Mouse (Mus musculus): Measurements from ENCODE around the gene Chst1. TPM values are rescaled to one million over a fixed set of nuclear protein-coding genes. Genes with fewer than 3 reads are reported as not detected.

Chst1 gene
- polyA plus RNA-seq, 2 experiments: 0.13 TPM; not detected in 1

DNA sequence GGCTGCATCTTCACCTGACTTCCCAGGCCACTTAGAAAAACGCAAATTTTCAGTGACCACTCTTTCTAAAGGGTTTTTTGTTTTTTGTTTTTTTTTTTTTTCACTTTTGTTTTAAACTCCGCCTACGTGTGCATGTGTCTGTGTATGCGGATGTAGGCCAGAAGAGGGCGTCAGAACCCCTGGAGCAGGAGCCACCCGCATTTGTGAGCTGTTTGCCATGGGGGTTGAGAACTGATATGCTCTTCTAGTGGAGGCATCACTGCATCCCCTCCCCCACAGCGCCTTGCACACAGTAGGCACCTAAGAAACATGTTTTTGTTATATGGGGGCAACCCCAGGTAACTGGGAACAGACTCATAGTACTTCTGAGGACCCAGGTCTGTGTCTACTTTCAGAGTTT lies 2.2 kb upstream of the Chst1 start:
- no peak for DNase-seq (ENCODE audit: low read depth in 3 of 3, low spot score in 3 of 3)
- no peak overlapping the region for H3K4me2 ChIP-seq (ENCODE audit: low read depth)
- TF ChIP-seq EP300 (IDR thresholded peaks at IDR 0.05; ENCODE audit: low read depth) (no peak), CTCF (IDR thresholded peaks at IDR 0.05; ENCODE audit: low read depth) (peak; percentile 40)

DNA sequence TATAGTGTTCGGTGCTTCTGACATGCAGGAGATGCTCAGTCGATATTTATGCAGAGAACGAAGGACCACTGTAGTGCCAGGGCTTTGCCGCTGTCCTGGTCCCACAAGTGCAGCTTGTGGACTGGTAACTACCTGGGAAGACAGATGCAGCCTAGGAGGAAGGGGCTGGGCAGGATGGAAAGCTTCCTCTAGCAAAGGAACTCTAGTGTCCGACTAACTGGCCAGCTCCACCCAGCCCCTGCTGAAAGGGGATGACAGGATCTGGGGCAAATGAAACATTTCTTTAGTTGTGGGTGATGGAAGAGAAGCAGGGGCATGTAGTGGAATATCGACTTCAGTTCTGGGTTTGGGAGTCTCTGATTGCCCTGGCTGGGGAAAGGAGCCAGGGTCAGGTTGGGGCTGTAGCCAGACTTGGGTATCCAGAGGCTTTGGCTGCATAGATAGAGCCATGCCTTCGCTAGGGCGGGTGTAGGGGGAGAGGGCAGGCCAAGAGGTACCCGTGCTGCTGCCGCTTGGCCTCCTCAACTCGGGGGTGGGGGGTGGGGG lies 493 bp upstream of the Chst1 start:
- Histone ChIP-seq H3K4me1 (replicated peaks; ENCODE audit: control insufficient read depth in 2 of 2, insufficient read depth in 2 of 2, low read length in 1 of 2) (no peaks in the 10 kb centered on the region), H3K9ac (replicated peaks) (no peak overlapping the region), H3K4me2 (ENCODE audit: low read depth) (no peak overlapping the region; the same call in 1 of the 2 replicates), H3K9me3 (ENCODE audit: control insufficient read depth, low read length) (no peaks in the 10 kb centered on the region), H3K27ac (no peak overlapping the region), H3K4me3 (ENCODE audit: insufficient read depth in 1 of 2, low read depth in 2 of 2, low read length in 2 of 2) (no peak overlapping the region), H3K27me3 (ENCODE audit: control insufficient read depth, insufficient read depth, low read length) (peaks cover 41% of the 10 kb centered on the region), H3K36me3 (replicated peaks; ENCODE audit: control insufficient read depth, insufficient read depth, low read depth) (no peaks in the 10 kb centered on the region)
- no peak for ATAC-seq (ENCODE audit: insufficient read depth)
- TF ChIP-seq CTCF (IDR thresholded peaks at IDR 0.05; ENCODE audit: low read depth) (no peak), EP300 (IDR thresholded peaks at IDR 0.05; ENCODE audit: low read depth) (no peak)
- 30% methylated on average over 8 of the region's 11 CpGs for WGBS (ENCODE audit: insufficient replicate concordance)
- DNase-seq (ENCODE audit: low read depth in 3 of 3, low spot score in 3 of 3): no peak

More for the DNA sequence above, 2.2 kb upstream of the Chst1 start:
- WGBS (ENCODE audit: insufficient replicate concordance): 2% methylated on average over 7 of the region's 7 CpGs
- H3K27me3 ChIP-seq (ENCODE audit: control insufficient read depth, insufficient read depth, low read length): peaks cover 36% of the 10 kb centered on the region
- no peaks in the 10 kb centered on the region for H3K36me3 ChIP-seq (replicated peaks; ENCODE audit: control insufficient read depth, insufficient read depth, low read depth)
- no peak overlapping the region for H3K9ac ChIP-seq (replicated peaks)
- ATAC-seq (ENCODE audit: insufficient read depth): no peak
- H3K4me1 ChIP-seq (replicated peaks; ENCODE audit: control insufficient read depth in 2 of 2, insufficient read depth in 2 of 2, low read length in 1 of 2): no peaks in the 10 kb centered on the region
- no peaks in the 10 kb centered on the region for H3K9me3 ChIP-seq (ENCODE audit: control insufficient read depth, low read length)
- no peak overlapping the region for H3K4me3 ChIP-seq (ENCODE audit: insufficient read depth in 1 of 2, low read depth in 2 of 2, low read length in 2 of 2)
- H3K27ac ChIP-seq: no peak overlapping the region

DNA sequence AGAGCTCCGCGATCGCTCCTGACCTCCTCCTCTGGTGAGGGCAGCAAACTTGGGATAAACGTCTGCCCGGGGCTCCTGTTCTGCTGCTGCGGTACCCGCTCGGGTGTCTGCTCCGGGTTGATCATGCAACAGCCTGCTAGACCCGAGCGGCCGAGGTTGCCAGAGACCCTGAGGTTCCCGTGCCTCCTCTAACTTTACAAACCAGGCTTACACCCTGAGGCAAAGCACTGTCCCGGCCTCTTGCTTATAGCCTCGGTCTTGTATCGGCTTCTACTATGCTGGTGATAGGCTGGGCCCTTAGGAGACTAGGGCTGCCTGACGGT lies 802 bp downstream of the Chst1 start:
- H3K36me3 ChIP-seq (replicated peaks; ENCODE audit: control insufficient read depth, insufficient read depth, low read depth): no peaks in the 10 kb centered on the region
- peaks cover 41% of the 10 kb centered on the region for H3K27me3 ChIP-seq (ENCODE audit: control insufficient read depth, insufficient read depth, low read length)
- no peaks in the 10 kb centered on the region for H3K9me3 ChIP-seq (ENCODE audit: control insufficient read depth, low read length)
- 3% methylated on average over 17 of the region's 17 CpGs for WGBS (ENCODE audit: insufficient replicate concordance)
- peak overlapping the region; percentile 56 for H3K4me2 ChIP-seq (ENCODE audit: low read depth)
- H3K27ac ChIP-seq: no peak overlapping the region
- H3K4me1 ChIP-seq (replicated peaks; ENCODE audit: control insufficient read depth in 2 of 2, insufficient read depth in 2 of 2, low read length in 1 of 2): no peaks in the 10 kb centered on the region
- H3K4me3 ChIP-seq (ENCODE audit: insufficient read depth in 1 of 2, low read depth in 2 of 2, low read length in 2 of 2): peak overlapping the region in 1 of 2 experiments; percentile 40; a peak in 2 of 4 replicates
- ATAC-seq (ENCODE audit: insufficient read depth) (no peak), DNase-seq (ENCODE audit: low read depth in 3 of 3, low spot score in 3 of 3) (no peak)
- H3K9ac ChIP-seq (replicated peaks): no peak overlapping the region
- TF ChIP-seq CTCF (IDR thresholded peaks at IDR 0.05; ENCODE audit: low read depth) (no peak), EP300 (IDR thresholded peaks at IDR 0.05; ENCODE audit: low read depth) (no peak)

DNA sequence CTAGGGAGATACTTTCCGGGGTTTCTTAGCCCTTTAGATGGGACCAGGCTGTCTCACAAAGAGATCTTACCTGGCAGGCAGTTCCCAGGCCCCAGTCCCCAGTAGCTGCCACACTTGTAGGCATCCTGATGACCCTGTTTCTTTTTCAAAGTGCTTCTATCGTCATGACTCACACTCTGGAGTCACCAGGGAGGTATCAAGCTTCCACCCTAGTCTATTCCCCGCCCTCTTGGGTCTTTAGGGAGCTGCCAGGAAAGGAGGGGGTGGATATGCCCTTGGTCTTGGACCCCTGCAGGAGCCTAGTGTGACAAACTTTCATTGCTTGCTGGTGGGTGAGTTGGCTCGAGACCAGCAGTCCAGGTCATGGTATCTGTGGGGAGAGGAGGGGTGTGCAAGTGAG lies 1.7 kb downstream of the Chst1 start:
- Histone ChIP-seq H3K4me1 (replicated peaks; ENCODE audit: control insufficient read depth in 2 of 2, insufficient read depth in 2 of 2, low read length in 1 of 2) (no peaks in the 10 kb centered on the region), H3K27me3 (ENCODE audit: control insufficient read depth, insufficient read depth, low read length) (peaks cover 41% of the 10 kb centered on the region), H3K36me3 (replicated peaks; ENCODE audit: control insufficient read depth, insufficient read depth, low read depth) (no peaks in the 10 kb centered on the region), H3K4me3 (ENCODE audit: insufficient read depth in 1 of 2, low read depth in 2 of 2, low read length in 2 of 2) (no peak overlapping the region), H3K9me3 (ENCODE audit: control insufficient read depth, low read length) (no peaks in the 10 kb centered on the region), H3K4me2 (ENCODE audit: low read depth) (no peak overlapping the region), H3K27ac (no peak overlapping the region), H3K9ac (replicated peaks) (no peak overlapping the region)
- ATAC-seq (ENCODE audit: insufficient read depth) (no peak), DNase-seq (ENCODE audit: low read depth in 3 of 3, low spot score in 3 of 3) (no peak)
- TF ChIP-seq CTCF (IDR thresholded peaks at IDR 0.05; ENCODE audit: low read depth) (no peak), EP300 (IDR thresholded peaks at IDR 0.05; ENCODE audit: low read depth) (no peak)
- WGBS (ENCODE audit: insufficient replicate concordance): 19% methylated on average over 4 of the region's 4 CpGs

DNA sequence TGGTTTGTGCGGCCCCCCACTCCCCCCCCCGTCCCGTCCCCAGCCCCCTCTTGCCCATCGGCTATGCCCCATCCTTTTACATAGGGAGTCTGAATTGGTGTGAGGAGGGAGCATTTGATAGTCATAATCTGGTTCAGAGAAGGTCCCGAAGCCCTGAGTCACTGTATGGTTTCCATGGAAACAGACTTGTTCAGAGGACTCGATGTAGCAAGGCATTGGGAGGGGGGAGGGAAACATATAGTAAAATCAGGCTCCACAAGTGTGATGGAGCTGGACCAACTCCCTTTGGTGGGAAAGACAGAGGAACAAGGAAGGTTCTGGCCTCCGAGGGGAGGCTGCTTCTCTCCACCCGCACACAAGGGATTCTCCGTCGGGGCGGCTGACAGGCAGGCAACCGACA lies 2.6 kb downstream of the Chst1 start:
- Histone ChIP-seq H3K4me2 (ENCODE audit: low read depth) (no peak overlapping the region), H3K9ac (replicated peaks) (no peak overlapping the region), H3K36me3 (replicated peaks; ENCODE audit: control insufficient read depth, insufficient read depth, low read depth) (no peaks in the 10 kb centered on the region), H3K4me1 (replicated peaks; ENCODE audit: control insufficient read depth in 2 of 2, insufficient read depth in 2 of 2, low read length in 1 of 2) (no peaks in the 10 kb centered on the region), H3K27ac (no peak overlapping the region), H3K27me3 (ENCODE audit: control insufficient read depth, insufficient read depth, low read length) (peaks cover 41% of the 10 kb centered on the region), H3K9me3 (ENCODE audit: control insufficient read depth, low read length) (no peaks in the 10 kb centered on the region), H3K4me3 (ENCODE audit: insufficient read depth in 1 of 2, low read depth in 2 of 2, low read length in 2 of 2) (no peak overlapping the region)
- ATAC-seq (ENCODE audit: insufficient read depth) (no peak), DNase-seq (ENCODE audit: low read depth in 3 of 3, low spot score in 3 of 3) (no peak)
- no peak for TF ChIP-seq CTCF (IDR thresholded peaks at IDR 0.05; ENCODE audit: low read depth)
- no peak for TF ChIP-seq EP300 (IDR thresholded peaks at IDR 0.05; ENCODE audit: low read depth)
- 26% methylated on average over 12 of the region's 12 CpGs for WGBS (ENCODE audit: insufficient replicate concordance)

Data from liver, embryonic 14.5 days (tissue).